Mouse (Mus musculus): ENCODE measurements around the gene Mink1. TPM values are rescaled to one million over a fixed set of nuclear protein-coding genes. Genes with fewer than 3 reads are reported as not detected.
A peak's percentile ranks its signal among the peaks of the same experiment; 100 is the strongest.

The Mink1 gene
- polyA plus RNA-seq, 1 experiment, result 222 TPM

- Histone ChIP-seq H3K27ac (ENCODE audit: insufficient read depth, low read length) (no peak overlapping the region), H3K27me3 (ENCODE audit: control insufficient read depth, insufficient read depth, low read length) (no peaks in the 10 kb centered on the region), H3K4me3 (replicated peaks; ENCODE audit: insufficient read depth, low read depth, low read length) (peak overlapping the region; percentile 39), H3K4me1 (ENCODE audit: control insufficient read depth, insufficient read depth, low read length) (peaks cover 4% of the 10 kb centered on the region; the same call in 1 of the 2 replicates)
- TF ChIP-seq POLR2A (IDR thresholded peaks at IDR 0.05; ENCODE audit: borderline replicate concordance, insufficient read depth, low read length), result no peak
- TF ChIP-seq CTCF (IDR thresholded peaks at IDR 0.05; ENCODE audit: borderline replicate concordance, insufficient read depth, low read depth, low read length), result no peak
- WGBS, result 4% methylated on average over 17 of the region's 17 CpGs
- DNase-seq, result peak in 1 of 2 experiments; percentile 28
These were observed 52.4 kb downstream of the Mink1 start for GRCm38 (mm10) chr11:70615074-70615473.

- H3K27me3 ChIP-seq (ENCODE audit: control insufficient read depth, insufficient read depth, low read length), result no peaks in the 10 kb centered on the region
- H3K27ac ChIP-seq (ENCODE audit: insufficient read depth, low read length), result no peak within 1 kb of the TSS
- WGBS, result 10% methylated on average over 21 of the region's 21 CpGs
- no peak for TF ChIP-seq POLR2A (IDR thresholded peaks at IDR 0.05; ENCODE audit: borderline replicate concordance, insufficient read depth, low read length)
- TF ChIP-seq CTCF (IDR thresholded peaks at IDR 0.05; ENCODE audit: borderline replicate concordance, insufficient read depth, low read depth, low read length), result no peak
- peaks cover 4% of the 10 kb centered on the region; the same call in 1 of the 2 replicates for H3K4me1 ChIP-seq (ENCODE audit: control insufficient read depth, insufficient read depth, low read length)
- no peak for DNase-seq
- peak within 1 kb of the TSS; percentile 39 for H3K4me3 ChIP-seq (replicated peaks; ENCODE audit: insufficient read depth, low read depth, low read length)
These were observed 52.9 kb downstream of the Mink1 start, which contains the start of gene 4930544D05Rik for GRCm38 (mm10) chr11:70615516-70616093. Gene 4930544D05Rik, plus strand, starts transcription at chr11:70615848.

- peaks cover 4% of the 10 kb centered on the region; the same call in 1 of the 2 replicates for H3K4me1 ChIP-seq (ENCODE audit: control insufficient read depth, insufficient read depth, low read length)
- no peaks in the 10 kb centered on the region for H3K27me3 ChIP-seq (ENCODE audit: control insufficient read depth, insufficient read depth, low read length)
- no peak within 1 kb of the TSS for H3K27ac ChIP-seq (ENCODE audit: insufficient read depth, low read length)
- DNase-seq, result no peak
- H3K4me3 ChIP-seq (replicated peaks; ENCODE audit: insufficient read depth, low read depth, low read length), result no peak within 1 kb of the TSS
- TF ChIP-seq POLR2A (IDR thresholded peaks at IDR 0.05; ENCODE audit: borderline replicate concordance, insufficient read depth, low read length), result no peak
- TF ChIP-seq CTCF (IDR thresholded peaks at IDR 0.05; ENCODE audit: borderline replicate concordance, insufficient read depth, low read depth, low read length), result no peak
- WGBS, result 38% methylated on average over 1 of the region's 1 CpGs
These were observed 56.4 kb downstream of the Mink1 start, which contains the start of gene Chrne for GRCm38 (mm10) chr11:70619101-70619500. Gene Chrne, minus strand, starts transcription at chr11:70619216.

GRCm38 (mm10) chr11:70621972-70622814, 59.5 kb downstream of the Mink1 start:
- 22% methylated on average over 7 of the region's 7 CpGs for WGBS

GRCm38 (mm10) chr11:70623053-70623742, 60.5 kb downstream of the Mink1 start:
- H3K27ac ChIP-seq (ENCODE audit: insufficient read depth, low read length), result no peak overlapping the region
- TF ChIP-seq POLR2A (IDR thresholded peaks at IDR 0.05; ENCODE audit: borderline replicate concordance, insufficient read depth, low read length) (no peak), CTCF (IDR thresholded peaks at IDR 0.05; ENCODE audit: borderline replicate concordance, insufficient read depth, low read depth, low read length) (no peak)
- no peaks in the 10 kb centered on the region for H3K27me3 ChIP-seq (ENCODE audit: control insufficient read depth, insufficient read depth, low read length)
- 71% methylated on average over 10 of the region's 10 CpGs for WGBS
- DNase-seq, result no peak
- H3K4me3 ChIP-seq (replicated peaks; ENCODE audit: insufficient read depth, low read depth, low read length), result no peak overlapping the region
- no peaks in the 10 kb centered on the region for H3K4me1 ChIP-seq (ENCODE audit: control insufficient read depth, insufficient read depth, low read length)

More at GRCm38 (mm10) chr11:70621972-70622814, 59.5 kb downstream of the Mink1 start:
- H3K4me3 ChIP-seq (replicated peaks; ENCODE audit: insufficient read depth, low read depth, low read length), result no peak overlapping the region
- TF ChIP-seq POLR2A (IDR thresholded peaks at IDR 0.05; ENCODE audit: borderline replicate concordance, insufficient read depth, low read length) (no peak), CTCF (IDR thresholded peaks at IDR 0.05; ENCODE audit: borderline replicate concordance, insufficient read depth, low read depth, low read length) (no peak)
- H3K27me3 ChIP-seq (ENCODE audit: control insufficient read depth, insufficient read depth, low read length), result no peaks in the 10 kb centered on the region
- DNase-seq, result no peak
- no peaks in the 10 kb centered on the region for H3K4me1 ChIP-seq (ENCODE audit: control insufficient read depth, insufficient read depth, low read length)
- no peak overlapping the region for H3K27ac ChIP-seq (ENCODE audit: insufficient read depth, low read length)

GRCm38 (mm10) chr11:70625473-70625872, 62.8 kb downstream of the Mink1 start:
- WGBS, result 23% methylated on average over 4 of the region's 4 CpGs
- Histone ChIP-seq H3K27ac (ENCODE audit: insufficient read depth, low read length) (no peak overlapping the region), H3K4me1 (ENCODE audit: control insufficient read depth, insufficient read depth, low read length) (no peaks in the 10 kb centered on the region), H3K27me3 (ENCODE audit: control insufficient read depth, insufficient read depth, low read length) (no peaks in the 10 kb centered on the region), H3K4me3 (replicated peaks; ENCODE audit: insufficient read depth, low read depth, low read length) (no peak overlapping the region)
- TF ChIP-seq CTCF (IDR thresholded peaks at IDR 0.05; ENCODE audit: borderline replicate concordance, insufficient read depth, low read depth, low read length) (peak; percentile 64), POLR2A (IDR thresholded peaks at IDR 0.05; ENCODE audit: borderline replicate concordance, insufficient read depth, low read length) (no peak)
- DNase-seq, result no peak

- Histone ChIP-seq H3K4me1 (ENCODE audit: control insufficient read depth, insufficient read depth, low read length) (no peaks in the 10 kb centered on the region), H3K4me3 (replicated peaks; ENCODE audit: insufficient read depth, low read depth, low read length) (no peak overlapping the region), H3K27me3 (ENCODE audit: control insufficient read depth, insufficient read depth, low read length) (no peaks in the 10 kb centered on the region), H3K27ac (ENCODE audit: insufficient read depth, low read length) (no peak overlapping the region)
- 76% methylated on average over 4 of the region's 4 CpGs for WGBS
- TF ChIP-seq CTCF (IDR thresholded peaks at IDR 0.05; ENCODE audit: borderline replicate concordance, insufficient read depth, low read depth, low read length) (no peak), POLR2A (IDR thresholded peaks at IDR 0.05; ENCODE audit: borderline replicate concordance, insufficient read depth, low read length) (no peak)
- DNase-seq, result no peak
These were observed 64.2 kb downstream of the Mink1 start for GRCm38 (mm10) chr11:70626877-70627276.
